Mouse (Mus musculus) spleen, adult 2 months (tissue): ENCODE data around the gene Pla2g4e.

Experiments used
- CTCF ChIP-seq: fragments of 200-500 bp; IDR thresholded peaks from 2 replicates; pipeline ENCODE4 v1.5.1; 2011; ENCODE audit warnings: mild to moderate bottlenecking, inconsistent platforms; ENCODE audit not compliant: insufficient read depth, insufficient read length, insufficient replicate concordance; ENCODE audit errors: extremely low read depth
- POLR2A ChIP-seq: fragments of 200-500 bp; IDR thresholded peaks from 2 replicates; pipeline ENCODE4 v1.6.1; 2011; ENCODE audit warnings: low read depth, low read length, inconsistent platforms

- TF ChIP-seq CTCF: no peak
- no peak for TF ChIP-seq POLR2A
Measured at GRCm38 (mm10) chr2:120131881-120132280, 113.3 kb downstream of the Pla2g4e start.
